Mouse (Mus musculus) CH12.LX (cell line): ENCODE results near the gene Arfip1. TPM values are rescaled to one million over a fixed set of nuclear protein-coding genes. Genes with fewer than 3 reads are reported as not detected.

ENCODE experiments used
- DNase-seq: peaks from one replicate; pipeline ENCODE4 v3.0.0-alpha.2; 2013; ENCODE audit errors: extremely low read depth
- H3K27ac ChIP-seq: 2 replicates; pipeline ENCODE4 v1.5.1; 2012; ENCODE audit warnings: low read depth, mild to moderate bottlenecking, control low read depth, moderate library complexity; ENCODE audit not compliant: insufficient read depth
- H3K27me3 ChIP-seq: replicated peaks from 2 replicates; pipeline ENCODE3; 2012; ENCODE audit warnings: inconsistent platforms
- H3K36me3 ChIP-seq, 2 experiments: replicated peaks in 1 of 2; 2 replicates each; pipeline versions ENCODE3 to v1.6.1; 2012; ENCODE audit warnings: inconsistent platforms in 1 of 2, low read length in 1 of 2, mild to moderate bottlenecking in 1 of 2, mixed read lengths in 1 of 2, moderate library complexity in 1 of 2; ENCODE audit not compliant: control insufficient read depth in 1 of 2, insufficient read depth in 1 of 2
- H3K4me1 ChIP-seq, 2 experiments: 2 replicates each; pipeline ENCODE4 v1.6.1; 2012; ENCODE audit warnings: inconsistent platforms in 1 of 2, moderate library complexity in 1 of 2; ENCODE audit not compliant: insufficient read depth in 2 of 2, control insufficient read depth in 1 of 2
- H3K4me2 ChIP-seq: 2 replicates; pipeline ENCODE4 v1.6.1; 2012; ENCODE audit warnings: low read depth, mild to moderate bottlenecking, control low read depth; ENCODE audit not compliant: poor library complexity, insufficient read depth, severe bottlenecking
- H3K4me3 ChIP-seq, 3 experiments: fragments of 150-350 bp in 1 of 3; sonication (generic) in 1 of 3; replicated peaks in 1 of 3; 2 replicates each; pipeline versions ENCODE3 to v1.5.1; 2011 to 2012; ENCODE audit warnings: low read depth in 2 of 3, low read length in 2 of 3, mild to moderate bottlenecking in 2 of 3, moderate library complexity in 2 of 3, control low read depth in 1 of 3, improper control_type of control experiment in 1 of 3, inconsistent platforms in 1 of 3, mixed read lengths in 1 of 3; ENCODE audit not compliant: poor library complexity in 1 of 3
- H3K79me2 ChIP-seq: replicated peaks from 2 replicates; pipeline ENCODE4 v1.6.1; 2012; ENCODE audit warnings: mild to moderate bottlenecking, moderate library complexity; ENCODE audit not compliant: control insufficient read depth, poor library complexity, insufficient read depth, severe bottlenecking; ENCODE audit errors: extremely low read depth
- H3K9ac ChIP-seq: 2 replicates; pipeline ENCODE4 v1.6.1; 2012; ENCODE audit warnings: low read depth, mild to moderate bottlenecking, control low read depth, moderate library complexity; ENCODE audit not compliant: insufficient read depth
- H3K9me3 ChIP-seq: replicated peaks from 2 replicates; pipeline ENCODE3; 2012; ENCODE audit warnings: low read length, inconsistent platforms, mixed read lengths
- BHLHE40 ChIP-seq: IDR thresholded peaks from 2 replicates; pipeline ENCODE4 v1.6.1; 2011; ENCODE audit warnings: mild to moderate bottlenecking, low read depth, low read length, improper control_type of control experiment
- CHD1 ChIP-seq: IDR thresholded peaks from 2 replicates; pipeline ENCODE4 v1.6.1; 2012; ENCODE audit warnings: low read depth, low read length, improper control_type of control experiment, inconsistent platforms
- CHD2 ChIP-seq: IDR thresholded peaks from 2 replicates; pipeline ENCODE4 v1.6.1; 2011; ENCODE audit warnings: low read length, improper control_type of control experiment
- E2F4 ChIP-seq: IDR thresholded peaks from 2 replicates; pipeline ENCODE4 v1.6.1; 2011; ENCODE audit warnings: low read depth, low read length, improper control_type of control experiment; ENCODE audit not compliant: insufficient replicate concordance
- EP300 ChIP-seq: IDR thresholded peaks from 2 replicates; pipeline ENCODE4 v1.6.1; 2011; ENCODE audit warnings: low read length, improper control_type of control experiment
- GABPA ChIP-seq: IDR thresholded peaks from 2 replicates; pipeline ENCODE4 v1.6.1; 2012; ENCODE audit warnings: low read depth, low read length, improper control_type of control experiment, inconsistent platforms; ENCODE audit not compliant: insufficient replicate concordance
- JUN ChIP-seq: IDR thresholded peaks from 2 replicates; pipeline ENCODE4 v1.6.1; 2011; ENCODE audit warnings: low read depth, mild to moderate bottlenecking, low read length, improper control_type of control experiment, moderate library complexity; ENCODE audit not compliant: insufficient read depth
- JUND ChIP-seq: conservative IDR thresholded peaks from 2 replicates; pipeline ENCODE4 v1.6.1; 2011; ENCODE audit warnings: low read depth, low read length, improper control_type of control experiment
- KAT2A ChIP-seq: IDR thresholded peaks from 2 replicates; pipeline ENCODE4 v1.6.1; 2012; ENCODE audit warnings: low read length, improper control_type of control experiment, inconsistent platforms; ENCODE audit not compliant: insufficient replicate concordance
- MAFK ChIP-seq: IDR thresholded peaks from 2 replicates; pipeline ENCODE4 v1.6.1; 2011; ENCODE audit warnings: low read length, improper control_type of control experiment; ENCODE audit not compliant: insufficient replicate concordance
- MXI1 ChIP-seq: IDR thresholded peaks from 2 replicates; pipeline ENCODE4 v1.6.1; 2011; ENCODE audit warnings: mild to moderate bottlenecking, low read depth, low read length, improper control_type of control experiment
- NELFE ChIP-seq: IDR thresholded peaks from 2 replicates; pipeline ENCODE4 v1.6.1; 2011; ENCODE audit warnings: low read depth, low read length, improper control_type of control experiment
- POLR2A ChIP-seq: IDR thresholded peaks from 2 replicates; pipeline ENCODE4 v1.6.1; 2011; ENCODE audit warnings: low read depth, mild to moderate bottlenecking, improper control_type of control experiment, low read length
- RAD21 ChIP-seq: IDR thresholded peaks from 2 replicates; pipeline ENCODE4 v1.6.1; 2011; ENCODE audit warnings: low read depth, mild to moderate bottlenecking, low read length, improper control_type of control experiment, moderate library complexity
- SIN3A ChIP-seq: IDR thresholded peaks from 2 replicates; pipeline ENCODE4 v1.6.1; 2012; ENCODE audit warnings: low read length, improper control_type of control experiment, inconsistent platforms
- TCF12 ChIP-seq: IDR thresholded peaks from 2 replicates; pipeline ENCODE4 v1.6.1; 2014; ENCODE audit warnings: low read depth, mild to moderate bottlenecking, inconsistent platforms, low read length, improper control_type of control experiment
- USF1 ChIP-seq: IDR thresholded peaks from 2 replicates; pipeline ENCODE4 v1.6.1; 2014; ENCODE audit warnings: low read depth, mild to moderate bottlenecking, inconsistent platforms, low read length, improper control_type of control experiment
- USF2 ChIP-seq: conservative IDR thresholded peaks from 2 replicates; pipeline ENCODE4 v1.6.1; 2011; ENCODE audit warnings: low read depth, low read length, improper control_type of control experiment
- ZMIZ1 ChIP-seq: IDR thresholded peaks from 2 replicates; pipeline ENCODE4 v1.6.1; 2012; ENCODE audit warnings: low read depth, mild to moderate bottlenecking, inconsistent platforms, low read length, improper control_type of control experiment
- dilution Hi-C: fragments of 300-500 bp; cut with MboI; formaldehyde crosslinking; loops from 2 replicates; pipeline ENCODE4 v1.14.3; 2020; ENCODE audit warnings: low sequenced_read_pairs; ENCODE audit not compliant: extremely low pct_unique_long_range_greater_than_20kb, extremely low pct_ligation_motif_present
- in situ Hi-C: fragments of 300-500 bp; cut with MboI; formaldehyde crosslinking; loops from 3 replicates; pipeline ENCODE4 v1.14.3; 2019; ENCODE audit warnings: low sequenced_read_pairs, low pct_ligation_motif_present, low pct_unique_long_range_greater_than_20kb, mixed read lengths
- polyA plus RNA-seq: library from polyadenylated mRNA; unstranded; fragments of >175 nt; gene quantifications from 2 replicates; pipeline ENCODE4 v1.2.1, GENCODE M21; 2012; ENCODE audit warnings: low read depth; ENCODE audit not compliant: insufficient read length
- total RNA-seq, 2 experiments: library from RNA; depleted of rRNA; stranded (reverse); fragments of 300-350 nt in 1 of 2; fragments of >200 nt in 1 of 2; gene quantifications; 2 replicates each; pipeline ENCODE4 v1.2.3; 2012 to 2014

The Arfip1 gene
- total and polyA plus RNA-seq, 3 experiments: 29.6 to 66.5 (median 36.8) TPM

- H3K9ac ChIP-seq: no peak overlapping the region
- no peak overlapping the region for H3K4me3 ChIP-seq
- no peak for DNase-seq
- H3K27me3 ChIP-seq: no peaks in the 10 kb centered on the region
- TF ChIP-seq CHD1 (no peak), POLR2A (no peak), CHD2 (no peak), BHLHE40 (no peak), E2F4 (no peak), SIN3A (no peak), NELFE (no peak), RAD21 (no peak)
- in situ Hi-C loops: loop anchor here (25.0 kb wide), 1 partner anchor 380 kb away; the partner anchor contains the start of genes Gm6525 and Mnd1
- H3K79me2 ChIP-seq: no peaks in the 10 kb centered on the region; the same call in 1 of the 2 replicates
- H3K4me2 ChIP-seq: no peak overlapping the region
- no peak overlapping the region for H3K27ac ChIP-seq
- dilution Hi-C loops: no loop called here
- no peaks in the 10 kb centered on the region for H3K9me3 ChIP-seq
- peaks cover 0 to 1% of the 10 kb centered on the region in 2 experiments; a peak in 2 of 4 replicates for H3K4me1 ChIP-seq
- peaks cover 0 to 12% of the 10 kb centered on the region in 2 experiments for H3K36me3 ChIP-seq
These were observed 40.5 kb downstream of the Arfip1 start for GRCm38 (mm10) chr3:84541881-84542280.

GRCm38 (mm10) chr3:84540640-84541039 is 41.8 kb downstream of the Arfip1 start:
- in situ Hi-C loops (loop anchor here (25.0 kb wide), 1 partner anchor 378 kb away; the partner anchor contains the start of genes Gm6525 and Mnd1), dilution Hi-C loops (no loop called here)
- Histone ChIP-seq H3K4me3 (no peak overlapping the region), H3K27me3 (no peaks in the 10 kb centered on the region), H3K9me3 (no peaks in the 10 kb centered on the region), H3K27ac (no peak overlapping the region), H3K9ac (no peak overlapping the region), H3K36me3 (peaks cover 0 to 12% of the 10 kb centered on the region in 2 experiments), H3K4me2 (no peak overlapping the region), H3K4me1 (no peaks in the 10 kb centered on the region), H3K79me2 (no peaks in the 10 kb centered on the region; the same call in 1 of the 2 replicates)
- TF ChIP-seq MXI1: no peak
- TF ChIP-seq ZMIZ1: no peak
- no peak for TF ChIP-seq CHD1
- TF ChIP-seq EP300: no peak
- TF ChIP-seq KAT2A: no peak
- TF ChIP-seq CHD2: no peak
- DNase-seq: no peak

GRCm38 (mm10) chr3:84536987-84537386 is 45.4 kb downstream of the Arfip1 start:
- no peaks in the 10 kb centered on the region for H3K4me1 ChIP-seq
- H3K36me3 ChIP-seq: peaks cover 2 to 26% of the 10 kb centered on the region in 2 experiments
- no peaks in the 10 kb centered on the region for H3K27me3 ChIP-seq
- in situ Hi-C loops: loop anchor here (10.0 to 25.0 kb wide), 2 partner anchors 182 to 375 kb away; partner anchors contain the start of genes Gm6525 and Mnd1
- no peaks in the 10 kb centered on the region for H3K9me3 ChIP-seq
- DNase-seq: no peak
- H3K79me2 ChIP-seq: no peaks in the 10 kb centered on the region; the same call in 1 of the 2 replicates
- H3K9ac ChIP-seq: no peak overlapping the region
- no peak overlapping the region for H3K4me3 ChIP-seq
- dilution Hi-C loops: no loop called here
- TF ChIP-seq NELFE (no peak), TCF12 (no peak), USF1 (no peak), USF2 (no peak), EP300 (no peak), JUND (no peak), CHD2 (no peak), CHD1 (no peak), GABPA (no peak), JUN (no peak), BHLHE40 (no peak), E2F4 (no peak), MAFK (no peak)
- H3K27ac ChIP-seq: no peak overlapping the region
- no peak overlapping the region for H3K4me2 ChIP-seq
